Mouse (Mus musculus) forebrain, embryonic 14.5 days (tissue): Measurements from ENCODE around the gene Ndufaf3. TPM values are rescaled to one million over a fixed set of nuclear protein-coding genes. Genes with fewer than 3 reads are reported as not detected.
A peak's percentile ranks its signal among the peaks of the same experiment; 100 is the strongest.

Experiments used
- ATAC-seq: fragments of 200-750 bp; cut with Nextera tagmentation; 2 replicates; pipeline ENCODE4 v1.8.0; 2017; ENCODE audit warnings: mild to moderate bottlenecking, moderate library complexity
- DNase-seq: peaks from one replicate; pipeline ENCODE4 v3.0.0-alpha.2; 2015; ENCODE audit warnings: low spot score
- H3K27ac ChIP-seq: fragments of 300-500 bp; sonication (generic); 2 replicates; pipeline ENCODE4 v1.5.1; 2014; ENCODE audit warnings: low read depth, mild to moderate bottlenecking, control low read depth, low read length, moderate library complexity
- H3K27me3 ChIP-seq: fragments of 300-500 bp; sonication (generic); replicated peaks from 2 replicates; pipeline ENCODE4 v1.6.1; 2014; ENCODE audit warnings: low read length, control low read depth, mixed read lengths; ENCODE audit not compliant: control insufficient read depth, insufficient read depth
- H3K36me3 ChIP-seq: fragments of 300-500 bp; sonication (generic); 2 replicates; pipeline ENCODE4 v1.6.1; 2014; ENCODE audit warnings: low read length, control low read depth; ENCODE audit not compliant: control insufficient read depth, insufficient read depth
- H3K4me1 ChIP-seq: fragments of 300-500 bp; sonication (generic); 2 replicates; pipeline ENCODE4 v1.6.1; 2014; ENCODE audit warnings: antibody characterized with exemption, low read length, control low read depth; ENCODE audit not compliant: control insufficient read depth, insufficient read depth
- H3K4me2 ChIP-seq: fragments of 300-500 bp; sonication (generic); 2 replicates; pipeline ENCODE4 v1.6.1; 2014; ENCODE audit warnings: mild to moderate bottlenecking, control low read depth, low read length
- H3K4me3 ChIP-seq: fragments of 300-500 bp; sonication (generic); 2 replicates; pipeline ENCODE4 v1.5.1; 2014; ENCODE audit warnings: low read depth, low read length, control low read depth
- H3K9ac ChIP-seq: fragments of 300-500 bp; sonication (generic); 2 replicates; pipeline ENCODE4 v1.6.1; 2014; ENCODE audit warnings: mild to moderate bottlenecking, low read length, control low read depth, moderate library complexity
- H3K9me3 ChIP-seq: fragments of 300-500 bp; sonication (generic); replicated peaks from 2 replicates; pipeline ENCODE4 v1.6.1; 2016; ENCODE audit warnings: low read length, control low read depth, mixed read lengths; ENCODE audit not compliant: control insufficient read depth
- WGBS: fragments of 180-500 bp; shearing (Covaris S2); extraction: QIAGEN DNeasy Blood & Tissue Kit; methylation state at CpG from one replicate; pipeline ENCODE4 v1.1.7; 2014; 5-methylcytosine and 5-hydroxymethylcytosine counted together
- polyA plus RNA-seq: library from polyadenylated mRNA; unstranded; fragments of >200 nt; fragmentation: Nextera tagmentation; extraction: Ambion mirVana; gene quantifications from 2 replicates; pipeline ENCODE4 v1.2.1, GENCODE M21; 2014

Ndufaf3 gene
- polyA plus RNA-seq, 1 experiment from 2014 or later, result 105 TPM

- no peaks in the 10 kb centered on the region for H3K36me3 ChIP-seq
- DNase-seq, result no peak
- H3K27ac ChIP-seq, result no peak overlapping the region
- no peaks in the 10 kb centered on the region for H3K27me3 ChIP-seq
- H3K4me2 ChIP-seq, result no peak overlapping the region
- no peaks in the 10 kb centered on the region for H3K9me3 ChIP-seq
- H3K9ac ChIP-seq, result no peak overlapping the region
- H3K4me1 ChIP-seq, result no peaks in the 10 kb centered on the region
- 88% methylated on average over 3 of the region's 3 CpGs for WGBS
- ATAC-seq, result no peak
- no peak overlapping the region for H3K4me3 ChIP-seq
These were observed 27.1 kb upstream of the Ndufaf3 start for GRCm38 (mm10) chr9:108594354-108594753.

GRCm38 (mm10) chr9:108591462-108591861, 24.2 kb upstream of the Ndufaf3 start:
- H3K9me3 ChIP-seq, result no peaks in the 10 kb centered on the region
- no peak overlapping the region for H3K9ac ChIP-seq
- H3K27ac ChIP-seq, result no peak overlapping the region
- no peaks in the 10 kb centered on the region for H3K36me3 ChIP-seq
- DNase-seq, result peak; percentile 20
- no peak overlapping the region for H3K4me2 ChIP-seq
- H3K4me3 ChIP-seq, result no peak overlapping the region
- ATAC-seq, result no peak
- peaks cover 25% of the 10 kb centered on the region for H3K4me1 ChIP-seq
- no peaks in the 10 kb centered on the region for H3K27me3 ChIP-seq
- 72% methylated on average over 4 of the region's 4 CpGs for WGBS

GRCm38 (mm10) chr9:108589229-108589628, 22.0 kb upstream of the Ndufaf3 start:
- Histone ChIP-seq H3K4me2 (no peak overlapping the region), H3K9me3 (no peaks in the 10 kb centered on the region), H3K9ac (no peak overlapping the region), H3K4me3 (no peak overlapping the region), H3K27ac (peak overlapping the region; percentile 96), H3K4me1 (peaks cover 25% of the 10 kb centered on the region), H3K27me3 (no peaks in the 10 kb centered on the region), H3K36me3 (no peaks in the 10 kb centered on the region)
- ATAC-seq (no peak), DNase-seq (peak; percentile 54)
- WGBS, result 75% methylated on average over 5 of the region's 5 CpGs

- 1% methylated on average over 14 of the region's 14 CpGs for WGBS
- Histone ChIP-seq H3K36me3 (0 out of 2 replicates have a peak, but pooled peaks cover 5% of the 10 kb centered on the region), H3K4me1 (peaks cover 25% of the 10 kb centered on the region), H3K9ac (peak overlapping the region; percentile 56), H3K27ac (peak overlapping the region; percentile 96), H3K4me3 (no peak overlapping the region; the same call in 1 of the 2 replicates), H3K9me3 (no peaks in the 10 kb centered on the region), H3K27me3 (no peaks in the 10 kb centered on the region), H3K4me2 (peak overlapping the region; percentile 49)
- ATAC-seq (peak; percentile 98), DNase-seq (peak; percentile 97)
These were observed 20.4 kb upstream of the Ndufaf3 start for GRCm38 (mm10) chr9:108587571-108588180.

GRCm38 (mm10) chr9:108579344-108579690, 12.1 kb upstream of the Ndufaf3 start:
- no peaks in the 10 kb centered on the region for H3K9me3 ChIP-seq
- DNase-seq (no peak), ATAC-seq (no peak)
- no peaks in the 10 kb centered on the region for H3K27me3 ChIP-seq
- H3K4me3 ChIP-seq, result peak overlapping the region; percentile 82
- H3K4me2 ChIP-seq, result peak overlapping the region; percentile 62
- 69% methylated on average over 5 of the region's 5 CpGs for WGBS
- H3K4me1 ChIP-seq, result peaks cover 24% of the 10 kb centered on the region
- peaks cover 30% of the 10 kb centered on the region for H3K36me3 ChIP-seq
- H3K9ac ChIP-seq, result peak overlapping the region; percentile 66
- H3K27ac ChIP-seq, result peak overlapping the region; percentile 93

GRCm38 (mm10) chr9:108578545-108579343, 11.5 kb upstream of the Ndufaf3 start, which contains the start of gene Wdr6:
Wdr6 (minus strand) TSS chr9:108578739.
- Histone ChIP-seq H3K27ac (peak within 1 kb of the TSS; percentile 93), H3K9me3 (no peaks in the 10 kb centered on the region), H3K36me3 (peaks cover 35% of the 10 kb centered on the region), H3K4me2 (peak within 1 kb of the TSS; percentile 62), H3K4me3 (peak within 1 kb of the TSS; percentile 82), H3K4me1 (peaks cover 26% of the 10 kb centered on the region), H3K9ac (peak within 1 kb of the TSS; percentile 91), H3K27me3 (no peaks in the 10 kb centered on the region)
- ATAC-seq, result peak; percentile 98
- WGBS, result 5% methylated on average over 51 of the region's 51 CpGs
- DNase-seq, result peak; percentile 98

GRCm38 (mm10) chr9:108577934-108578544, 10.8 kb upstream of the Ndufaf3 start:
- peak; percentile 19 for ATAC-seq
- peaks cover 26% of the 10 kb centered on the region for H3K4me1 ChIP-seq
- H3K4me3 ChIP-seq, result peak overlapping the region; percentile 82
- H3K9ac ChIP-seq, result peak overlapping the region; percentile 91
- WGBS, result under 1% methylated on average over 24 of the region's 24 CpGs
- peak; percentile 61 for DNase-seq
- H3K9me3 ChIP-seq, result no peaks in the 10 kb centered on the region
- H3K36me3 ChIP-seq, result peaks cover 38% of the 10 kb centered on the region
- no peaks in the 10 kb centered on the region for H3K27me3 ChIP-seq
- peak overlapping the region; percentile 62 for H3K4me2 ChIP-seq
- H3K27ac ChIP-seq, result peak overlapping the region; percentile 93

GRCm38 (mm10) chr9:108577025-108577424, 9.8 kb upstream of the Ndufaf3 start:
- no peak for DNase-seq
- peak overlapping the region; percentile 82 for H3K4me3 ChIP-seq
- peak overlapping the region; percentile 91 for H3K9ac ChIP-seq
- H3K4me2 ChIP-seq, result peak overlapping the region; percentile 62
- H3K36me3 ChIP-seq, result peaks cover 48% of the 10 kb centered on the region
- peaks cover 26% of the 10 kb centered on the region for H3K4me1 ChIP-seq
- WGBS, result 48% methylated on average over 6 of the region's 6 CpGs
- no peak for ATAC-seq
- no peaks in the 10 kb centered on the region for H3K27me3 ChIP-seq
- no peaks in the 10 kb centered on the region for H3K9me3 ChIP-seq
- peak overlapping the region; percentile 93; the same call in 1 of the 2 replicates for H3K27ac ChIP-seq
